Mouse (Mus musculus): Measurements from ENCODE around the gene Fgf10. TPM values are rescaled to one million over a fixed set of nuclear protein-coding genes. Genes with fewer than 3 reads are reported as not detected.

Fgf10 gene
- polyA plus RNA-seq (2014; fragmentation: Nextera tagmentation; extraction: Ambion mirVana) = 0.52 and 0.59 TPM in 2 replicates

- Histone ChIP-seq H3K9me3 (replicated peaks; ENCODE audit: control insufficient read depth, low read length) (no peaks in the 10 kb centered on the region), H3K9ac (ENCODE audit: low read length) (no peak within 1 kb of the TSS), H3K36me3 (ENCODE audit: control insufficient read depth, insufficient read depth, low read length) (no peaks in the 10 kb centered on the region), H3K27ac (ENCODE audit: low read depth, low read length) (no peak within 1 kb of the TSS), H3K27me3 (replicated peaks; ENCODE audit: control insufficient read depth, insufficient read depth, low read length) (no peaks in the 10 kb centered on the region), H3K4me3 (ENCODE audit: low read depth, low read length) (no peak within 1 kb of the TSS), H3K4me2 (ENCODE audit: low read length) (no peak within 1 kb of the TSS), H3K4me1 (ENCODE audit: control insufficient read depth, insufficient read depth, low read length) (no peaks in the 10 kb centered on the region)
- no peak for DNase-seq (ENCODE audit: low spot score)
- whole genome bisulfite sequencing = 5% methylated on average over 7 of the region's 7 CpGs
- no peak for ATAC-seq
Observed at GRCm38 (mm10) chr13:118669491-118669890, at the start of gene Fgf10. Gene Fgf10, plus strand, starts transcription at chr13:118669791.

GRCm38 (mm10) chr13:118629661-118630428, 39.7 kb upstream of the Fgf10 start:
- Histone ChIP-seq H3K4me2 (ENCODE audit: low read length) (no peak overlapping the region), H3K27ac (ENCODE audit: low read depth, low read length) (no peak overlapping the region), H3K36me3 (ENCODE audit: control insufficient read depth, insufficient read depth, low read length) (no peaks in the 10 kb centered on the region), H3K4me3 (ENCODE audit: low read depth, low read length) (no peak overlapping the region), H3K4me1 (ENCODE audit: control insufficient read depth, insufficient read depth, low read length) (no peaks in the 10 kb centered on the region), H3K9me3 (replicated peaks; ENCODE audit: control insufficient read depth, low read length) (no peaks in the 10 kb centered on the region), H3K9ac (ENCODE audit: low read length) (no peak overlapping the region), H3K27me3 (replicated peaks; ENCODE audit: control insufficient read depth, insufficient read depth, low read length) (no peaks in the 10 kb centered on the region)
- 59% methylated on average over 3 of the region's 3 CpGs for WGBS
- DNase-seq (ENCODE audit: low spot score) (no peak), ATAC-seq (no peak)

GRCm38 (mm10) chr13:118631500-118631899, 38.1 kb upstream of the Fgf10 start:
- no peaks in the 10 kb centered on the region for H3K36me3 ChIP-seq (ENCODE audit: control insufficient read depth, insufficient read depth, low read length)
- no peaks in the 10 kb centered on the region for H3K9me3 ChIP-seq (replicated peaks; ENCODE audit: control insufficient read depth, low read length)
- H3K4me3 ChIP-seq (ENCODE audit: low read depth, low read length) = no peak overlapping the region
- H3K4me1 ChIP-seq (ENCODE audit: control insufficient read depth, insufficient read depth, low read length) = no peaks in the 10 kb centered on the region
- ATAC-seq = no peak
- DNase-seq (ENCODE audit: low spot score) = no peak
- WGBS = 93% methylated on average over 2 of the region's 2 CpGs
- H3K27ac ChIP-seq (ENCODE audit: low read depth, low read length) = no peak overlapping the region
- no peak overlapping the region for H3K9ac ChIP-seq (ENCODE audit: low read length)
- H3K27me3 ChIP-seq (replicated peaks; ENCODE audit: control insufficient read depth, insufficient read depth, low read length) = no peaks in the 10 kb centered on the region
- no peak overlapping the region for H3K4me2 ChIP-seq (ENCODE audit: low read length)

GRCm38 (mm10) chr13:118636047-118636446, 33.5 kb upstream of the Fgf10 start:
- H3K4me2 ChIP-seq (ENCODE audit: low read length) = no peak overlapping the region
- H3K27ac ChIP-seq (ENCODE audit: low read depth, low read length) = no peak overlapping the region
- no peak overlapping the region for H3K4me3 ChIP-seq (ENCODE audit: low read depth, low read length)
- H3K36me3 ChIP-seq (ENCODE audit: control insufficient read depth, insufficient read depth, low read length) = no peaks in the 10 kb centered on the region
- no peaks in the 10 kb centered on the region for H3K27me3 ChIP-seq (replicated peaks; ENCODE audit: control insufficient read depth, insufficient read depth, low read length)
- ATAC-seq (no peak), DNase-seq (ENCODE audit: low spot score) (no peak)
- no peaks in the 10 kb centered on the region for H3K4me1 ChIP-seq (ENCODE audit: control insufficient read depth, insufficient read depth, low read length)
- H3K9me3 ChIP-seq (replicated peaks; ENCODE audit: control insufficient read depth, low read length) = no peaks in the 10 kb centered on the region
- H3K9ac ChIP-seq (ENCODE audit: low read length) = no peak overlapping the region
- 95% methylated on average over 5 of the region's 5 CpGs for WGBS

- WGBS = 84% methylated on average over 3 of the region's 3 CpGs
- no peak for ATAC-seq
- no peaks in the 10 kb centered on the region for H3K4me1 ChIP-seq (ENCODE audit: control insufficient read depth, insufficient read depth, low read length)
Observed at GRCm38 (mm10) chr13:118642585-118642984, 27.0 kb upstream of the Fgf10 start.

GRCm38 (mm10) chr13:118643138-118643537, 26.5 kb upstream of the Fgf10 start:
- Histone ChIP-seq H3K4me3 (ENCODE audit: low read depth, low read length) (no peak overlapping the region), H3K27me3 (replicated peaks; ENCODE audit: control insufficient read depth, insufficient read depth, low read length) (no peaks in the 10 kb centered on the region), H3K4me1 (ENCODE audit: control insufficient read depth, insufficient read depth, low read length) (no peaks in the 10 kb centered on the region), H3K27ac (ENCODE audit: low read depth, low read length) (no peak overlapping the region), H3K36me3 (ENCODE audit: control insufficient read depth, insufficient read depth, low read length) (no peaks in the 10 kb centered on the region), H3K9ac (ENCODE audit: low read length) (no peak overlapping the region), H3K9me3 (replicated peaks; ENCODE audit: control insufficient read depth, low read length) (no peaks in the 10 kb centered on the region), H3K4me2 (ENCODE audit: low read length) (no peak overlapping the region)
- no peak for ATAC-seq
- DNase-seq (ENCODE audit: low spot score) = no peak
- WGBS = 85% methylated on average over 6 of the region's 6 CpGs

More at GRCm38 (mm10) chr13:118642585-118642984, 27.0 kb upstream of the Fgf10 start:
- no peak overlapping the region for H3K9ac ChIP-seq (ENCODE audit: low read length)
- DNase-seq (ENCODE audit: low spot score) = no peak
- no peak overlapping the region for H3K27ac ChIP-seq (ENCODE audit: low read depth, low read length)
- no peak overlapping the region for H3K4me3 ChIP-seq (ENCODE audit: low read depth, low read length)
- no peaks in the 10 kb centered on the region for H3K36me3 ChIP-seq (ENCODE audit: control insufficient read depth, insufficient read depth, low read length)
- H3K4me2 ChIP-seq (ENCODE audit: low read length) = no peak overlapping the region
- H3K27me3 ChIP-seq (replicated peaks; ENCODE audit: control insufficient read depth, insufficient read depth, low read length) = no peaks in the 10 kb centered on the region
- no peaks in the 10 kb centered on the region for H3K9me3 ChIP-seq (replicated peaks; ENCODE audit: control insufficient read depth, low read length)

- no peaks in the 10 kb centered on the region for H3K36me3 ChIP-seq (ENCODE audit: control insufficient read depth, insufficient read depth, low read length)
- no peaks in the 10 kb centered on the region for H3K27me3 ChIP-seq (replicated peaks; ENCODE audit: control insufficient read depth, insufficient read depth, low read length)
- H3K9ac ChIP-seq (ENCODE audit: low read length) = no peak overlapping the region
- no peaks in the 10 kb centered on the region for H3K4me1 ChIP-seq (ENCODE audit: control insufficient read depth, insufficient read depth, low read length)
- no peaks in the 10 kb centered on the region for H3K9me3 ChIP-seq (replicated peaks; ENCODE audit: control insufficient read depth, low read length)
- H3K27ac ChIP-seq (ENCODE audit: low read depth, low read length) = no peak overlapping the region
- H3K4me2 ChIP-seq (ENCODE audit: low read length) = no peak overlapping the region
- no peak overlapping the region for H3K4me3 ChIP-seq (ENCODE audit: low read depth, low read length)
- no peak for DNase-seq (ENCODE audit: low spot score)
- WGBS = 66% methylated on average over 5 of the region's 5 CpGs
- no peak for ATAC-seq
Observed at GRCm38 (mm10) chr13:118656991-118657390, 12.6 kb upstream of the Fgf10 start.

- WGBS = 91% methylated on average over 2 of the region's 2 CpGs
- Histone ChIP-seq H3K4me2 (ENCODE audit: low read length) (no peak overlapping the region), H3K27me3 (replicated peaks; ENCODE audit: control insufficient read depth, insufficient read depth, low read length) (no peaks in the 10 kb centered on the region), H3K4me1 (ENCODE audit: control insufficient read depth, insufficient read depth, low read length) (no peaks in the 10 kb centered on the region), H3K9ac (ENCODE audit: low read length) (no peak overlapping the region), H3K9me3 (replicated peaks; ENCODE audit: control insufficient read depth, low read length) (no peaks in the 10 kb centered on the region), H3K27ac (ENCODE audit: low read depth, low read length) (no peak overlapping the region), H3K4me3 (ENCODE audit: low read depth, low read length) (no peak overlapping the region), H3K36me3 (ENCODE audit: control insufficient read depth, insufficient read depth, low read length) (no peaks in the 10 kb centered on the region)
- no peak for DNase-seq (ENCODE audit: low spot score)
- ATAC-seq = no peak
Observed at GRCm38 (mm10) chr13:118658031-118658430, 11.6 kb upstream of the Fgf10 start.

GRCm38 (mm10) chr13:118658608-118659326, 10.8 kb upstream of the Fgf10 start:
- H3K4me1 ChIP-seq (ENCODE audit: control insufficient read depth, insufficient read depth, low read length) = no peaks in the 10 kb centered on the region
- no peak overlapping the region for H3K27ac ChIP-seq (ENCODE audit: low read depth, low read length)
- H3K36me3 ChIP-seq (ENCODE audit: control insufficient read depth, insufficient read depth, low read length) = no peaks in the 10 kb centered on the region
- H3K4me2 ChIP-seq (ENCODE audit: low read length) = no peak overlapping the region
- H3K9me3 ChIP-seq (replicated peaks; ENCODE audit: control insufficient read depth, low read length) = no peaks in the 10 kb centered on the region
- no peak overlapping the region for H3K9ac ChIP-seq (ENCODE audit: low read length)
- WGBS = 91% methylated on average over 7 of the region's 7 CpGs
- no peaks in the 10 kb centered on the region for H3K27me3 ChIP-seq (replicated peaks; ENCODE audit: control insufficient read depth, insufficient read depth, low read length)
- ATAC-seq (no peak), DNase-seq (ENCODE audit: low spot score) (no peak)
- no peak overlapping the region for H3K4me3 ChIP-seq (ENCODE audit: low read depth, low read length)

All from forebrain, embryonic 14.5 days (tissue).